Mouse (Mus musculus): ENCODE measurements at regions not wholly inside any gene's neighbourhood (a gene's known extent, or its start where the extent isn't known, plus 50 kb on each side); places are given as distances from the start of the nearest gene placed in this dataset.

- TF ChIP-seq CTCF (IDR thresholded peaks at IDR 0.05; ENCODE audit: borderline replicate concordance, extremely low read depth, insufficient read depth, insufficient read length) (no peak), POLR2A (IDR thresholded peaks at IDR 0.05; ENCODE audit: borderline replicate concordance, extremely low read depth, insufficient read depth, insufficient read length, poor library complexity, severe bottlenecking) (no peak)
Observed at GRCm38 (mm10) chr2:167837596-167837995, 94.3 kb upstream of the Ptpn1 start.
